Mouse (Mus musculus) testis, adult 2 months (tissue): ENCODE data around the gene Ttn.

ENCODE experiments used
- CTCF ChIP-seq: fragments of 200-500 bp; IDR thresholded peaks from 2 replicates; pipeline ENCODE4 v1.5.1; 2012; ENCODE audit warnings: low read depth, mild to moderate bottlenecking, inconsistent platforms, low read length, moderate library complexity; ENCODE audit not compliant: control insufficient read depth, insufficient read depth, insufficient replicate concordance
- POLR2A ChIP-seq: fragments of 200-500 bp; IDR thresholded peaks from 2 replicates; pipeline ENCODE4 v1.6.1; 2012; ENCODE audit warnings: low read depth, mild to moderate bottlenecking, inconsistent platforms, low read length, moderate library complexity; ENCODE audit not compliant: control insufficient read depth

- no peak for TF ChIP-seq CTCF
- TF ChIP-seq POLR2A = no peak
Observed at GRCm38 (mm10) chr2:76850066-76850465, 132.3 kb downstream of the Ttn start.
